Mouse (Mus musculus): ENCODE measurements around the gene Sdhb. TPM values are rescaled to one million over a fixed set of nuclear protein-coding genes. Genes with fewer than 3 reads are reported as not detected.

Gene Sdhb
- total RNA-seq, 4 experiments from 2014 or later = 248 to 401 (median 344) TPM

DNA sequence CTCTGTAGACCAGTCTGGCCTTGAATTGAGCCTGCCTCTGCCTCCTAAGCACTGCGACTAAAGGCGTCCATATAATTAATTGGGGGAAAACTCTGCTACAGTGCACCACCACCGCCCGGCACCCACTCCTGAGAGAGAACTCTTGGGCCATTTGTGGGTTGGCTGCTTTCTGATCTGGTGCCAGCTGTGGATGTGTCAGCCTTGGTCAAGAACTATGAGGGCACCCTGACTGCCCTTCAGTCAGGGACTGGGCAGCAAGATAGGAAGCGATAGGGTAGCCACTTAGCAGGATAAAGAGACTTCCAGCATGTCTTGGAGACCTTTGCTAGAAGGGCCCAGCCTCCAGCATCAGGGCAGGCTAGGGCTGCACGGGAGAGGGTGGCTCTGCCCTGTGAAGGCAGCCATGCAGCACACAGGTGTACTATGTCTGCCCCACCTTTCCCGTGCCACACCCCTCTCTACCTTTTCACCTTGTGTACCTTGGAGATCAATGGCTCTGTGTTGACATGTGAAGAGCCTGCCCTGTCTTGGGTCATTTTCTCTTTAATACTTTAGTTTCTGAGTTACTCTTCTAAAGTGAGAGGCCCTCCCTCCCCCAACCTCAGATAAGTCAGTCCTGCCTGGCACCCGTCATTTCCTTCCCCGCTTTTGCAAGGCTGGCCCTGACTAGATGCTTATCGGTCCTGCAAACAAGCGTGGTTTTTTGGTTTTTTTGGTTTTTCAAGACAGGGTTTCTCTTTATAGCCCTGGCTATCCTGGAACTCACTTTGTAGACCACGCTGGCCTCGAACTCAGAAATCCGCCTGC is 17.1 kb downstream of the Sdhb start:
- peak; percentile 66 for DNase-seq

DNA sequence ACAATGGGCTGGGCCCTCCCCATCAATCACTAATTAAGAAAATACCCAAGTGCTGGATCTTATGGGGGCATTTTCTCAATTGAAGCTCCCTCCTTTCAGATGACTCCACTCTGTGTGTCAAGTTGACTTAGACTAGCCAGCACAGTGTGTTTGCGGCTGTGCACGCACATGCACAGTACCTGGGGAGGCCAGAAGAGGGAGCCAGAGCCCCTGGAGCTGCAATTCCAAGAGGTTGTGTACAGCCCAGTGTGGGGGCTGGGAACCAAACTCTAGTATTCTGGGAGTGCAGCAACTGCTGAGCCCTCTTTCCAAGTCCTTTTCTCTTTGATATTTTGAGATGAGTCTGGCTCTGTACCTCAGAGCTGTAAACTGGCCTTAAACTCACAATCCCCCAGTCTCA is 20.6 kb downstream of the Sdhb start:
- DNase-seq = no peak

DNA sequence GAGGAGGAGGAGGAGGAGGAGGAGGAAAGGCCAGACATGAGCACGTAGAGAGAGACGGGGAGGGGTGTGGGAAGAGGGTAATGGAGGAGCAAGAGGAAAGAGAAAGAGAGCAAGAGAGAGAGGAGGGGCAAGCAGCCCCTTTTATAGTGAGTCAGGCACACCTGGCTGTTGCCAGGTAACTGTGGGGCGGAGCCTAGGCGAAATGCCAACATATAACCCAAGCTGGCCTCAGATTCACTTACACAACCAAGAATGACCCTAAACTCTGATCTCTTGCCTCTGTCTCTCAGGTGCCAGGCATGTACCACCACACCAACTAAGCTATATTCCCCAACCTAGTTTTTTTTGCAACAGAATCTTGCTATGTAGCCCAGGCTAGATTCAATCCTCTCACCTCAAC is 21.8 kb downstream of the Sdhb start:
- no peak for DNase-seq

DNA sequence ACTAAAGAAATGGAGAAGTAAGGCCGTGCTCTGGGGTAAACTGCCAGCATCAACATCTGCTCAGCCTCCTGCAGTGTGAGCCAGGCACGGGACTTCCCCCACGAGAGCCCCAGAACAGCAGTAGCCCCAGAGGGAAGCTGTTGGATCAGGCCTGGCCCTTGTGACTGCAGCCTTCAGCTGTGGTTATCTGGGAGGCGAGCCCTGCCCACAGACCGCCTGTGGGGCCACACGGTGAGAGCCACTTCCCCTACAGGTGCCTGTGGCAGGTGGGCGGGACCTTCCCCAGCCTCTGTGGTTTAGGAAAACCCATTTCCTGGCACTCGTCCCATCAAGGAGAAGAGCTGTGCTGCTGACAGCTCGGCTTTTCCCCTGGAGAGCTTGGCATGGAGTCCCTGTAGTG is 22.4 kb downstream of the Sdhb start:
- DNase-seq = no peak

DNA sequence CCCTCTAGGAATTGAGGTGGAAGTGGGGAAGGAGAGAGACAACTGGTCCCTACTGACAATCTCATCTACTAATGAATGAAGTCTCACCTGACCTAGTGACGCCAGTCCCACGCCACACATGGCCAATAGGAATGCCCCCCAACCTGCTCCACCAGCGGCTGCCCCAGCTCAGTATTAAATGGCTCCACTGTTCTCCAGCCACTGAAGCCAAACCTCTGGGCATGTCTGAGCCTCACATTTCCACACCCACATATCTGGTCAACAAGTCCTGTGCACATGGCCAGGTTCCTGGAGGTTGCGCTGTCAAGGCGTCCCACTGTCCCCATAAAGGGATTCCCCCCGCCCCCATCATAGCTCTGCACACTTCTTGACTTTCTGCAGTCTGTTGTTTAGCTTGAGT is 23.5 kb downstream of the Sdhb start:
- DNase-seq = no peak

DNA sequence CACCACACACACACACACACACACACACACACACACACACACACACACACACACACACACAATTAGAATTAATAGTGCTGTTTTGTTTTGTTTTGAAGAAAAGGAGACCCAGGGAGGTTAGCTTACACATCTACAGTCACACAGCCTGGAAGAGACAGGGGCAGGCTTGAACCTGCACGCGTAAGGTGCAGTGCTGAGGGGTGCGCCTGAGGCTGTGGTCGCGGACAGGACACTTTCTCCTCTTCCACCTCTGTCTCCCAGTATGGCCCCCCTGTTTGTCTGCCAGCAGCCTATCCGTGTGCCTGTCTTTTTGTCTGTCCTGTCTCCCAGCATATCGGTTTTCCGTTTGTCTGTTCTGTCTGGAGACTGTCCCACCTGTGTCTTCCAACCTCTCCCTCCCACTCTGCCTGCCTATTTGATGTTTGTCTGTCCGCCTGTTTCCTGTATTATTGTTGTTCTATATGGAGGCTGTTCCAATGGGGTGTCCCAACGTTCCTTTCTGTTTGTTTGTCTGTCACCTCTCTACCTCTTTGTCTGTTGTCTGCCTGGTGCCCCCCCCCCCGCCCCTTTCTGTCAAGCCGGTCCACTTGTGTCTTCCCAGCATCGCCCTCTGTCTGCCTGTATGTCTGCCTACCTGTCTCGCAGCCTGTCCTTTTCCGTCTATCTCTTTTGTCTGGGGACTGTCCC is 25.2 kb downstream of the Sdhb start:
- DNase-seq = no peak

DNA sequence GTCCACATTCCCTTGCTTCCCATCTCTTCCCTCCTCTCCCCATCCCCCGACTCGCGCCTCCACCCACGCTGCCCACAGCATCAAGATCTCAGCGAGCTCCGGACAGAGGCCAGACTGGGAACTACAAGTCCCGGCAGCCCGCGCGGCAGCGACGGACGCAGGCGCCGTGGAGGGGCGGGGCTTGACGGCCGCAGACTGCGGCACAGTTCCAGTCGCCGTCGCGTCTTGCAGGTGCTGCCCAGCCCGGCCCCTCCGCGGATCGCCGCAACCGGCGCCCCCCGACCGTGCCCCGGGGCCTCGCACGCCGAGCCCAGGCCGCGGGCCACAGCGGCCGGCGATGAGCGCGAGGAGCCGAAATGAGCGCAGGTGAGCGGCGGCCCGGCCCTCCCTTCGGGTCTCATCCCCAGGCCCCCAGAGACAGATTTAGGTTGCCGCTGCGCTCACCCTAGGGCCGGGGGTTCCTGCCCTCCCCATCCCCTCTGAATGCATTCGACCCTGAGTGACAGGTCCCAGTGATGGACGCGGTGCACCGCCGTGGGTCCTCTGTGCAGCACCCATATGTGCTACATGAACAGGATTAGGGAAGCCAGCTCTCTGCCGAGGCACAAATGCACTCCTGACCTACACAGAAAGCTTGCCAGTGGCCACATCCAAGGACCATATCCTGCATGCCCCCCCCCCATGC is 25.9 kb downstream of the Sdhb start, which contains the start of gene Atp13a2:
Gene Atp13a2, plus strand, starts transcription at position 163 of the 685 bp plus-strand sequence.
- DNase-seq = peak; percentile 84

DNA sequence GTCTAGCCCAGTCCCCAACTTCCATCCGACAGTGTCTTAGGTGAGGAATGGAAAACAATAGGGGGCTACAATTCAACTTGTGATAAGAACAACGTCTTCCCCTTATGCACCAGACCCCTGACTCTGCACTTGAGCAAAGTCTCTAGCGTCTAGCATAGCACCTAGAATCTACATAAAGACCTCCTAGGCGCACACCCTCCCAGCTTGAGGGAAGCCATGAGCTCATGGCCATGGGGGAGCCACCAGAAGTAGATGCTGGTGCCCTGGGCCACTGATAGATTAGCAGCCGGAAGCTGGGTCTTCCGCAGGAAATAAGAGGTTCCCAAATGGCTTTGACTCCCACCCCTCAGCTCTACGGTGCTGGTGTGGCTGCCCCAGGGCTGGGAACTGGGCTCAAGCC is 26.5 kb downstream of the Sdhb start:
- no peak for DNase-seq

DNA sequence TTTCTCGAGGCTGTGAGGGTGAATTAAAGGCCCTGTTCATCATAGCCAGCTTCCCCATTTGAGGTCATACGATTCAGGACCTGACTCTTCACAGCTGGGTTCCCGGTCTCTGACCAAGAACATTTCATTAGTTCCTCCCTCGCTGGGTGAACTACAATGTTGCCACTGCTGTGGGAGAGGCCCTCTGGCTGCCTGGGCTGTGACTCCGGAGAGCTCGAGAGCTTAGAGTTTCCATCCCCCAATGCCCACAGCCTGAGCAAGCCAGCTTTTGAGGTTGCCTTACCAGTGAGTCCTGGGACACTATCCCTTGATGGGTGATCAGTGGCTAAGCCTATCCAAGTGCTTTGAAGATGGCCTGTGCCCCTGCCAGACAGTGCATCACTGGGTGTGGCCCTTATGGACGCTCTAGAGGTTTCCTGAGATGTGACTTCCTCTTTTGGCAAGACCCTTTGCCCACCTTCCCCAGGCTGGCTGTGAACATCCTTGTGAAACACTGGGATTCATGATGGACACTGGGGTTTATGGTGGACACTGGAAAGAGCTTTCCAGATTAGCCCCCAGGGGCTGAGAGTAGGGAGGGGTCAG is 27.8 kb downstream of the Sdhb start:
- no peak for DNase-seq

DNA sequence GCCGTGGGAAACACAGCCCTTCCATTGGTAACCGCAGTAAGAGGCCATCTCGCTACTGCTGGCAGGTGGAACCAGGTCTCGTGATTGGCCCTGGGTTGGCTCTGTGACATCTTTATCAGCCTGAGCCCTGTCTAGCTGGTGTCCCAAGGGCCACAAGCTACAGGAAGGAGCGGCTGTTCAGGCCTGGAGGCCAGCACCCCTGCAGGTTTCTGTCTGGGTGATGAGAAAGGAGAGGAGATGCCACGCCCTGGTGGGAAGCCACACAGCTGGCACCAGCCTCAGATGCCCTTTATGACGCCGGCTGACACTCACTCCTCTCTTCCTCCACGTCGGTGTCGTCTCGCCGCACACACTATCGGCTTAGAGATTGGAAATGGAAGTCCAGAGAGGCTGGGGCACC is 28.4 kb downstream of the Sdhb start:
- DNase-seq = no peak

DNA sequence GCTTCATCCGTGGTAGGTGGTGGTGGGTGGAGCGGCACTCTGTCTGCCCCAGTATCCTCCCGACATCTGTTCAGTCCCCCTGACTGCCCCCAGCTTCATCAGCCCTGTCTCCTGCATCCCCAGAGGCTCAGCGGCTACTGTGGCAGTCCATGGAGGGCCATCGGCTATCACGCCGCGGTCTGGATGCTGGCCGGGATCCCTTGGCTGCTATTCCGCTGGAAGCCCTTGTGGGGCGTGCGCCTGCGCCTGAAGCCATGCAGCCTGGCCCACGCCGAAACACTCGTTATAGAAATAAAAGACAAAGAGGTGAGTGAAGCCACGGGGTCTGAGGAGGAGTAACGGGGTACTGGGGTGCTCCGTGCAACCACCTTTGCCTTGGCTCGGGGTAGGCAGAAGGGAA is 31.2 kb downstream of the Sdhb start:
- DNase-seq = no peak

DNA sequence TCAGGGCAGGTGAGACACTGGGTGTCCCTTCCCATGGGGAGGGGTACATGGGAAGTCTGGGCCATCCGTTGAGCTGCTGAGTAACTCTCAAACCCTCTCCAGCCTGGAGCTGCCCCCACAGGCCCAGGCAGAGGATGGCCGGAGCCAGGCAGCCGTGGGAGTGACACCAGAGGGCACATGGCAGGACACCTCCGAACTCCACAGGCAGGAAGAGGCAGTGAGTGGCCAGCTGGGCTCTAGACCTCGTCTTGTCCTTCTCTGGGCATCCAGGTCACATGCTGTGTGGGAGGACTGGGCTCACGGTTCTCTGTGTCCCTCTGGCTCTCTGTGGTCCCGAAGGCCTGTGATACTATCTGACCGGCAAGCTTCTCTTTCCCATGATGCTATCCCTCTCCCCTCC is 32.8 kb downstream of the Sdhb start:
- no peak for DNase-seq

DNA sequence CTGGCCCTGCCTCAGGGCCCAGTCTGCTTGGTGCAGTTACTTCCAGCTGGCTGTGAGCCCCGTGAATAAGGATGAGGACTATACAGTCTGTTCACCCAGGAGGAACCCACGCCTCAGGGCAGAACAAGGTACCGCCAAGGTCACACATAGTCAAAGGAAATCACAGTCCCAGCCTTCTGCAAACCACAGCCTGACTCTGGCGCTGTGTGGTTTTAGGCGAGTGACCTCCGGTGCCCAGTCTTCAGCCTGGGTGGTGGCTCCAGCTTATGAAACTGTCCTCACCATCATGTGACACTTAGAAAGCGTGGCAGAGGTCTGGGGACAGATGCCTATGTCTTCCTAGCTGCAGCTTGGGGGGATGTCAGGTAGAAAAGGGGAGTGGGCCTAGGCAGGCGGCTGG is 34.8 kb downstream of the Sdhb start:
- no peak for DNase-seq

DNA sequence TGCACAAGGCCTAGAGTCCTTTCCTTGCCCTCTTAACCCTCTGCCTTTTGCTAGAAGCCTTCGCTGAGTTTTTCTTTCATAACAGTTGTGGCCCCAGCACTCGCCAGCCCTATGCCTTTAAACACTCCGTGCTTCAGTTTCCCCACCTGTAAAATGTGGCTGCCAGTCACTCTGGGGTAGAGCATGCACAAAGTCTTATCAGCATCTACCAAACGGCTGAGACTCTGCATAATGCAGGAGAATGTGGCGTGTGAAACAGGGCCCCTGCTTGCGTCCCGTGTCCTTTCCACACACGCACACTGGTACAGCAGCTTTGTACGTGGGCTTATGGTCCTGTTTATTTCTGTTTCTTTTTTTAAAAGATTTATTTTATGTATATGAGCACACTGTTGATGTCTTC is 35.8 kb downstream of the Sdhb start:
- no peak for DNase-seq

DNA sequence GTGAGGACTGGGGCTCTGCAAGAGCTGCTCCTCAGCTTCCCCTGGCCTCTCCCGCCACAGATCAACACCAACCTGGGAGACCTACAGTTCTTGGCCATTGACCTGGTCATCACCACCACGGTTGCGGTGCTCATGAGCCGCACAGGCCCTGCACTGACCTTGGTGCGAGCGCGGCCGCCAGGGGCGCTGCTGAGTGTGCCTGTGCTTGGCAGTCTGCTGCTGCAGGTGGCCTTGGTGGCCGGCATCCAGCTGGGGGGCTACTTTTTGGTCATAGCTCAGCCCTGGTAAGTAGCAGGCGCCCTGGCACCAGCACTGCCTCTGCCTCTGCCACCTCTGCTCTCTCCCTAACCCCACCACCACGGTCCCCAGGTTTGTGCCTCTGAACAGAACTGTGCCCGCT is 45.0 kb downstream of the Sdhb start:
- peak; percentile 50 for DNase-seq

DNA sequence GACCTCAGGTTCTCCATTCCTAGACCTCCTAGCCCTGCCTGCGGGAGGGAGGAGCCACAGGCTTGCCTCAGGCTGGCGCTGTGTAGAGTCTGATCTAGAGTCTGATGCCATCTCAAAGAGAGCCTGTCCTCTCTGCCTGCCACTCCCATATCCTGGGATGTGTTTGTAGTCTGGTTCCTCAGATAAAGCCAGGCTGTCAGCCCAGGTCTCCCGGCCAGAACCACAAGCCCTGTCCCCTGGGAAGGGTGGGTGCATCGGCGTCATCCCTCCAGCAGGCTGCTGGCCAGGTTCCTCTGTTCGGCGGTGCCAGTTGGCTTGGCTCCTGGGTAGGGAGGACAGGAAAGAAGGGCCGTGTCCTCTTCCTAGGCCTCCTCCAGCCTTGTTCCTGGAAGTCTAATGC is 47.0 kb downstream of the Sdhb start:
- DNase-seq = peak; percentile 47

DNA sequence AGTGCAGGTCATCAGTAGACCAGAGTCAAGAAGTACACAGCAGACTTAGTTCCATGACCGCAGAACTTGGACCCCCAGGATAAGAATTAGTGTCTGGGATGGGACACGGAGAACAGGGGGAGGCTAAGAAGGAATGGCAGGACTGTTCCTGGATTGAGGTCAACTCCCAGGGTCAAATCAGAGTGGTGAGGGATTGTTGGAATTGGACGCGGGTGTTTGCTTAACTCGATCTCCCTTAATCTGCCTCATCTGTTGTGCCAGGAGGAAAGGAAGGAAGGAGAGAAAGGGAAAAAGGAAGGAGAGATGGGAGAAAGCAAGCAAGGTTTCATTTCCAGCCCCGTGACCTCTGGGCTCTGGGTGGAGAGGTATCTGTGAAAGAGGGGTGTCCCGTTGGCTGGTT is 49.1 kb downstream of the Sdhb start, which contains the start of gene Mfap2:
Gene Mfap2, plus strand, starts transcription at position 301 of the 400 bp plus-strand sequence.
- no peak for DNase-seq

DNA sequence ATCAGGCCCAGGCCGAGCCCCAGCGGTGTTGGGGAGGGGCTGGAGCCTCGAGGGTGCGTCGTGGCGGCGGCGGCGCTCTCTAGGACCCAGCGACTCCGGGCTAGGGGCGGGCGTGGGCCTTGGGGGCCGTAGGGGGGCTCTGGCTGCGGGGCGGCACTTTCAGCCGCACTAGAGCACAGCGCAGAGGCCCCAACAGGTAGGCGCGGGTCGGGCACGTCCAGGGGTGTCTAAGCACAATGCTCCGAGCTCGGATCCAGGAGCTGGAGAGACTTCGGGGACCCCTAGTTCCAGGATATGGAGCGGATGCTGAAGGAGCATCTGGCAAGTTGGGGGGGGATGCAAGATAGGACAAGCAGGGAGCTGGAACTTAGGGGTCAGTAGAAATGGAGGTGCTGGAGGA is 49.5 kb downstream of the Sdhb start:
- DNase-seq = no peak

DNA sequence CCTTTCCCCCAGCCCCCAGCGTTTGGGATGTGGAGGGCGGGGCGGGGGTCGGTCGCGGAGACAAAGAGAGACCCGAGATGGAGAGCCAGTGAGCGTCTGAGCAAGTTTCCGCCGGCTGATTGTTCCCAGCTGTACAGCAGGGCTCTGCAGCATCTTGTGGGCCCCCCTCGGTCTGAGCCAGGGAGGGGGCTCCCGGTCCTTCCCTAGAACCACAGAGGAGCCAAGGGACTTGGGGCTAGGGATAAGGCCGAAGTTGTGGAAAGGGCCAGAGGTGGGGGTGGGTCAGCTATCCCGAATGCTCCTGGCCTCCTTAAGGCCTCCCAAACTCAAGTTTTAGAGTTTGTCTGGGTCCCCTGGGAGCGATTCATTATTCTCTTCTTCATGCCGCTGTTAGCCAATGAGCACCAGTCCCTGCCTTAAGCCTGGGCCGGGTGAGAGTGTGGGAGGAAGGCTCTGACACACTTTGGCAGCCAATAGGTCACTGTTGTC is 50.0 kb downstream of the Sdhb start:
- no peak for DNase-seq

DNA sequence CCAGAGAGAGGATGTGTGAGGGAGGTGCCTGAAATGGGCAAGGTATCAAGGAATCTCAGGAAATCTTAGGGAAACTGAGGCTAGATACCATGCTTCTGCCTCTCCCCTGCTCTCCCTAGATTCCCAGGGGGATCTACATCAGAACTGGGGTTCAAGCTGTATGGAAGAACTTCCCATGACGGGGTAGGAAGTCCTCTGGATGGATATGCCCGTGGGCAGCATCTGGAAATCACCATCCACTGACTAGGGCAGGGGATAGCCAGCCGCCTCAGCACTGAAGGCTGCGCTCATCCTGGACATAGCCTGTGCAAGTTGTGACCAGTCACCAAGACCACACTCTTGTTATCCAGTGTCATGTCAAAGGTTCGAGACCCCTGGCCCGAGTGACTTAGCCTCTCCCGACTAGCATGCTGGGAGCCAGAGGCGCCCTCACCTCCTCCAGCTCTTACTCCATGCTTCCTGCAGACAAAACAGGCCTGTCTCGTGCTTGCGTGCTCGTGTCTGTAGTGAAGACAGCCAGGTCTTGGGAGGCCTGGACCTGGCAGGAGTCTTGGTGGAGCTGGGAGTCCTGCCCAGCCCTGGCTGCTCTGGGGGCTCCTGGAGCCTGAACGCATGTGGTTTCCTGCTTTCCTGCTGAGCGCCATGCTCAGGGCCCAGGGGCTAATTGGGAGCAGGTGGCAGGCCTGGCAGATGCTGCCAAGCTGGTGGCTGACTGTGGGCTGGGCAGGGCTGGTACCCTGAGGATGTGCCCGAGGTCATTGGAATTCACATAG is 50.7 kb downstream of the Sdhb start:
- DNase-seq = no peak

DNA sequence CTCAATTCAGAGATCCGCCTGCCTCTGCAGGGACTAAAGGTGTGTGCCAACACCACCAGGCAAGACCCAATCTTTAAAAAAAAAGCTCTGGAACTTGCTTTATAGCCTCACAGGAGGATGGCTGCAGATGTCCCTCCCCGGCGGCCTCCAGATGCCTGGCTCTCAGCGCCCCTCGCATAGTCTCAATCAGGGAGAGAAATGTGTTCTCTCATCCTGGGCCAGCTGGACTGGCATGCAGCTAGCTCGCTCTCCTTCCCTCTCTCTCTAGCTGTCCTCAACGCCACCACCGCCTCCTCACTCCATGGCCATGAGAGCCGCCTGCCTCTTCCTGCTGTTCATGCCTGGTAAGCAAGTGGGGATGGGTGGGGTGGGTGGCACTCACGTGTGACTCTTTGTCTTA is 51.6 kb downstream of the Sdhb start:
- no peak for DNase-seq

DNA sequence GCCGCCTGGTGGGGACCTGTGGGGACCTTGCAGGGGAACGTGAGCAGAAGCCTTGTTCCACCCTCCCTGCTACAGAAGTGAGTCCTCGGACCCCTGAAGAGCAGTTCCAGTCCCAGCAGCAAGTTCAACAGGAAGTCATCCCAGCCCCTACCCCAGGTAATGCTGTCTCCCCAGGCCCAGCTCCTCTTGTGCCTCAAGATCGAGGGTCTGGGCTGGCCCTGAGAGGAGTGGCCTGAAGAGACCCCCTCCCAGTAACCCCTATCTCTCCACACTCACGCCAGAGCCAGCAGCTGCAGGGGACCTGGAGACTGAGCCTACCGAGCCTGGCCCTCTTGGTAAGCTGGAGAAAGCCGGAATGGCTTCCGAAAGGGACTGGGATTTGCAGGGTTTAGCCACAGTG is 53.1 kb downstream of the Sdhb start:
- no peak for DNase-seq

Data from adrenal gland, adult 8-10 months (tissue).